Mouse (Mus musculus): Measurements from ENCODE around the gene Gm8693.
"Not testable (repeated sequence)": the region's sequence is repeated elsewhere in the genome, so short reads cannot be mapped to it uniquely, and the experiment has no call there.

The Gm8693 gene

GRCm38 (mm10) chr7:22692217-22692616 lies at the start of gene Gm8693:
TSS of gene Gm8693 (minus strand) at chr7:22692317.
- DNase-seq: not testable (repeated sequence)

- DNase-seq: not testable (repeated sequence)
Observed at GRCm38 (mm10) chr7:22719610-22720009, 27.5 kb upstream of the Gm8693 start, which contains the start of gene Gm4567. TSS of gene Gm4567 (minus strand) at chr7:22719710.

GRCm38 (mm10) chr7:22657718-22658117 lies 34.4 kb downstream of the Gm8693 start, which contains the start of gene Vmn1r155:
TSS of gene Vmn1r155 (plus strand) at chr7:22658018.
- DNase-seq: not testable (repeated sequence)
